Mouse (Mus musculus): ENCODE data around the gene Ttc21a.
A peak's percentile ranks its signal among the peaks of the same experiment; 100 is the strongest.

The Ttc21a gene

GRCm38 (mm10) chr9:119937005-119937773 lies at the start of gene Ttc21a, which contains the start of gene Gorasp1:
Gene Ttc21a (plus strand): TSS chr9:119937606.
Gene Gorasp1 (minus strand): TSS chr9:119937565.
- peak; percentile 91 for DNase-seq (ENCODE audit: low spot score)

DNA sequence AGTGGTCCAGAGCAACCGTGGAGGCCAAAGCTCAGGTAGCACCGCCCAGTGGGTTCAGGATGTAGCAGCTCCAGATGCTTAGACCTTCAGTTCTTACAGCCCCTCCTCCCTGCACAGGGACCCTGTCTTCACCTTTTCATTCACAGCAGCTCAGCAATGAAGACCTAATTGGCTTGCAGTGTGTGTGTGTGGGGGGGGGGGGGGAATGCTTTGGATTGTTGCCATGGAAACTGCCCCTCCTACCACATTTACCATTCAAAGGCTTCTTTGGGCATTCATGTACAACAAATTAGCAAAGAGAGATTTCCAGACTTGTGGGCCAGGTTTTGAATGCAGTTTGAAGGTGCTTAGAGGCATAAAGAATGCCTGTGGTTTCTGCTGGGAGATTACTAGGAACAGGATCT lies 48.6 kb upstream of the Ttc21a start:
- no peak for DNase-seq (ENCODE audit: low spot score)

GRCm38 (mm10) chr9:119889446-119889845 lies 48.0 kb upstream of the Ttc21a start:
- no peak for DNase-seq (ENCODE audit: low spot score)

DNA sequence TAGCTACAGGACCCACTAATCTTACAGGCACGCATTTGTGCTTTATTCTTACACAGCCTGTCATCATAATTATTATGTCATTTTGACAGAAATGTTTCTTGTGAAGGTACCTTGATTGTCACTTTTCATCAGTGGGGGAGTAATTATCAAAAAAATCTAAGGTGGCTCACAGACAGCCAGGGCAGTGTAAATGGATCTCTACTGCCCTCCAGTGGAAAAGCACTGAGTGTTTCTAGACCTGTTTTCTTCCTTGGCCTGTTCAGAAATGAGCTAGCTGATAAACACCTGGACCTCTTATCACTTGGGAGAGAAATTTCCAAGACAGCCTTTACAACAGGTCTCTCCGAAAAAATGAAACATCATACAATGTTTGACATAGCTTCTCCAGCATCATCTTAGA lies 46.7 kb upstream of the Ttc21a start:
- no peak for DNase-seq (ENCODE audit: low spot score)

- DNase-seq (ENCODE audit: low spot score): no peak
Observed at GRCm38 (mm10) chr9:119893881-119894280, 43.5 kb upstream of the Ttc21a start.

DNA sequence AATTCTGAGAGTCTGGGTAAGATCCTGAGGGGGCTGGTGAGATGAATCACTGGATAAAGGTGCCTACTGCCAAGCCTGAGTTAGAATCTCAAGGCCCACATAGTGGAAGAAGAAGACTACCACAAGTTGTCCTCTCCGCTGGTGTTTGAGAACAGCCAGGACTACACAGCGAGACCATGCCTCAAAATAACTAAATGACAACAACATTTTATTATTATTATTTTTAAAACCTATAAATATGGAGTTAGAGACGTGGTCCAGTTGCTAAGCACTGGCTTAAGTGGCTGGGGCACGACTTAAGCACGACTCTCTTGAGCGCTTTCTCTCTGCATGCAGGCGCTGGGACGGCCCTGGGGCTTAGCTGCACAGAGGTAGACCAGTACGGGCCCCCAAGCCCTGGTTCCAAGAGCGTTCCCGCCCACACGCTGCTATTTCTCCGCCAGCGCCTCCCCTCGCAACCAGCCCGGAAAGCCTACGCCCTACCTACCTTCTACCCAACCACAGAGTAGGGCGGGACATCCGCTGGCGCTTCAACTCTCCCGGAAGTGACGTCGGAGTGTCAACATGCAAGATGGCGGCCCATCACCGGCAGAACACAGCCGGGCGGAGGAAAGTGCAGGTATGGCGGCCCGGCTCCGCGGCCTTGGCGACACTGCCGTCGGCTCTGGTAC lies 42.9 kb upstream of the Ttc21a start, which contains the start of gene Wdr48:
Wdr48 (plus strand) TSS at position 540 of the 671 bp plus-strand sequence.
- DNase-seq (ENCODE audit: low spot score): peak; percentile 89

DNA sequence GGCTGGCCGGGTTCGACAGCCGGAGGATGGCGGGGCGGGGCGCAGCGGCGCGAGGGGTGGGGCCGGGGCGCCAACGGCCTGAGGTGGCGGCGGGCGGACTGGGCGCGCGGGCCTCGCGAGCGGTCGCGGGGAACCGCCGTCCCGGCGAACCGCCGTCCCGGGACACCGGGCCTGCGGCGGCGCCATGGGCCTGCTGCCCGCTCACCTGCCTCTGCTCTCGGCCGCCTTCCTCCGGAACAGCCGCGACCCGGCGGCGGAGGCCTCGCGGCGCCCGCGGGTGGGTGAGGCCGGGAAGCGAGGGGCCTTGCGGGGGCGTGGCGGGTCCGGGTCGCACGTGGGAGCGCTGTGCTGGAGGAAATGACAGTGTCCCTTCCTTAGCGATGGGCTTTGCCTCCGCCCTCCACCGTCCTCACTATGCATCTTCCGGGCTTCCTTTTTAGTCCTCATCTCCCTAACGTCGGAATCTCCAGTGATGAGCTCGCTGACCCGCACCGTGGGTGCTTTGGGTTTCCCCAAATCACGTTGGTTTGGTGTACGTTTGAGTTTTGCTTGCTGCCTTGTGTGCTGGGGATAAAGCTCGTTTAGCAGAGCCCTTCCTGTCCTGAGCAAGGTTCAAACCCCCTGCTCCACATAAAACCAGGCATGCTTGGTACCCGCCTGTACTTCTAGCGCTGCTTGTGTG lies 42.2 kb upstream of the Ttc21a start:
- DNase-seq (ENCODE audit: low spot score): no peak

GRCm38 (mm10) chr9:119899446-119899845 lies 38.0 kb upstream of the Ttc21a start:
- no peak for DNase-seq (ENCODE audit: low spot score)

GRCm38 (mm10) chr9:119902410-119903151 lies 34.8 kb upstream of the Ttc21a start:
- DNase-seq (ENCODE audit: low spot score): no peak

- no peak for DNase-seq (ENCODE audit: low spot score)
Observed at GRCm38 (mm10) chr9:119908708-119909107, 28.7 kb upstream of the Ttc21a start.

- no peak for DNase-seq (ENCODE audit: low spot score)
Observed at GRCm38 (mm10) chr9:119909931-119910330, 27.5 kb upstream of the Ttc21a start.

GRCm38 (mm10) chr9:119913087-119913838 lies 24.1 kb upstream of the Ttc21a start:
- DNase-seq (ENCODE audit: low spot score): no peak

- DNase-seq (ENCODE audit: low spot score): no peak
Observed at GRCm38 (mm10) chr9:119919858-119920257, 17.5 kb upstream of the Ttc21a start.

GRCm38 (mm10) chr9:119923462-119923861 lies 13.9 kb upstream of the Ttc21a start:
- DNase-seq (ENCODE audit: low spot score): no peak

GRCm38 (mm10) chr9:119925120-119925657 lies 12.2 kb upstream of the Ttc21a start:
- no peak for DNase-seq (ENCODE audit: low spot score)

- no peak for DNase-seq (ENCODE audit: low spot score)
Observed at GRCm38 (mm10) chr9:119925729-119926128, 11.7 kb upstream of the Ttc21a start.

DNA sequence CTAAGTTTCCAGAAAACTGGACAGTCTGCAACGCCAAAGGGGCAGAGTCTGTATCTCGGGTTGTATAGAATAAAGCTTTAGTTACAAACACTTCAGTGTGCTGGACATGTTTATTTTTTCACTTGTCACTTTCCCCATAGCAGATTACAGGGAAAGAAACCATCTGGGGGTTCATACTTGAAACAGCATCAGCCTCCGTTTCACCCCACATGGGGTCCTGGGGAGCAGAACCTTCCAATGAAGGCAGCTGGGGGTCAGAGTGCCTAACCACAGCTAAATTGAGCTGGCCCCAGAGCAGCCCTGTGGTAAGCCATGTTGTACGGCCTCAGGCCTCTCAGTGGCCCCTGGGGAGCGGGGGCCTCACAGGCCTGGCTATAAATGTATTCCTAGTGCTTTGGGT lies 10.9 kb upstream of the Ttc21a start:
- DNase-seq (ENCODE audit: low spot score): no peak

GRCm38 (mm10) chr9:119932358-119932757 lies 5.0 kb upstream of the Ttc21a start:
- DNase-seq (ENCODE audit: low spot score): no peak

DNA sequence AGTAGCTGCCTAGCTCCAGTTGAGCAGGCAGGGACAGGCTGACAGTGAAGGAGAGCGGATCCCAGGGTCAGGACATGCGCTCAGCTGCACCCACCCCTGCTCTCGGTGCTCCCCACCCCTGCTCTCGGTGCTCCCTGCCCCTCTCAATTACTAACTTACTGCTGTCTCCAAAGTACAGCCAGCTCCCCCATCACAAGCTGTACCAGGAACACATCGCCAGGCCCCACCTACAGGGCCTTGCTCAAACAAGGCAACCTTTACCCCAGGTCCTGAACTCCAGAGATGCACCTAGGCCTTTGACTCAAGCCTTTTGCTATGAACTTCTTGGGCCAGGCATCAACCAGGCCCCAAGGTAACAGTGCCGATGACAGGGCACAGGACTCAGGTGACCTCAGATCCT lies 3.7 kb upstream of the Ttc21a start:
- no peak for DNase-seq (ENCODE audit: low spot score)

- no peak for DNase-seq (ENCODE audit: low spot score)
Observed at GRCm38 (mm10) chr9:119938496-119938895, 1.1 kb downstream of the Ttc21a start.

DNA sequence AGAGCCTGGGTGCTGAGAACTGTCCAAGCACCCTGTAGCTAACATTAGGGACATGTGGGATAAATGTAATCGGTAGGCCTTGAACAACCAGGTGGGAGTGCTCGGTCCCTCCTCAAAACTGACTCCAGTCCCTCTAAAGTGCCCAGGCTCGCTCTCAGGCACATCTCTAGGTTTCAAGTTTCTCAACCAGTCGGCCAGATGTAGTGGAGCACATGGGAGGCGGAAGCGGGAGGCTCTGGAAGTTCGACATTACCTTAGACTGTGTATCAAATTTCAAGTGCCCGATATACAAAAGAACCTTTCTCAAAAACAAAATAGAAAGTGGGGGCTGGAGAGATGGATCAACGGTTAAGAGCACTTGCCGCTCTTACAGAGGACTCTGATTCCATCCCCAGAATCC lies 2.2 kb downstream of the Ttc21a start:
- DNase-seq (ENCODE audit: low spot score): no peak

All from ovary, postnatal 10 days (tissue).